Mouse (Mus musculus) testis, adult 2 months (tissue): Measurements from ENCODE around the gene Myo1h. TPM values are rescaled to one million over a fixed set of nuclear protein-coding genes. Genes with fewer than 3 reads are reported as not detected.

Experiments used
- H3K27ac ChIP-seq: fragments of 200-500 bp; 2 replicates; pipeline ENCODE4 v1.5.1; 2012; ENCODE audit warnings: low read depth, low read length; ENCODE audit not compliant: control insufficient read depth, insufficient read depth
- H3K27me3 ChIP-seq: fragments of 200-500 bp; 2 replicates; pipeline ENCODE4 v1.6.1; 2012; ENCODE audit warnings: mild to moderate bottlenecking, low read length, moderate library complexity; ENCODE audit not compliant: control insufficient read depth, insufficient read depth
- H3K36me3 ChIP-seq: fragments of 200-500 bp; 2 replicates; pipeline ENCODE4 v1.6.1; 2012; ENCODE audit warnings: mild to moderate bottlenecking, low read length; ENCODE audit not compliant: control insufficient read depth, insufficient read depth
- H3K4me1 ChIP-seq: fragments of 200-500 bp; 2 replicates; pipeline ENCODE4 v1.6.1; 2012; ENCODE audit warnings: low read length; ENCODE audit not compliant: control insufficient read depth, insufficient read depth
- H3K4me3 ChIP-seq: fragments of 200-500 bp; 2 replicates; pipeline ENCODE4 v1.5.1; 2012; ENCODE audit warnings: low read depth, mild to moderate bottlenecking, low read length, moderate library complexity, mixed read lengths; ENCODE audit not compliant: control insufficient read depth
- CTCF ChIP-seq: fragments of 200-500 bp; IDR thresholded peaks from 2 replicates; pipeline ENCODE4 v1.5.1; 2012; ENCODE audit warnings: low read depth, mild to moderate bottlenecking, inconsistent platforms, low read length, moderate library complexity; ENCODE audit not compliant: control insufficient read depth, insufficient read depth, insufficient replicate concordance
- POLR2A ChIP-seq: fragments of 200-500 bp; IDR thresholded peaks from 2 replicates; pipeline ENCODE4 v1.6.1; 2012; ENCODE audit warnings: low read depth, mild to moderate bottlenecking, inconsistent platforms, low read length, moderate library complexity; ENCODE audit not compliant: control insufficient read depth
- polyA plus RNA-seq: library from polyadenylated mRNA; depleted of rRNA; stranded (reverse); fragments of >200 nt; gene quantifications from 2 replicates; pipeline ENCODE4 v1.2.3, GENCODE M21; 2012

Gene Myo1h
- polyA plus RNA-seq, 1 experiment: 2.8 TPM

- H3K27ac ChIP-seq: no peak overlapping the region
- no peaks in the 10 kb centered on the region for H3K27me3 ChIP-seq
- H3K4me1 ChIP-seq: no peaks in the 10 kb centered on the region; the same call in none of the 2 replicates
- H3K36me3 ChIP-seq: no peaks in the 10 kb centered on the region; the same call in 1 of the 2 replicates
- no peak for TF ChIP-seq CTCF
- TF ChIP-seq POLR2A: no peak
- no peak overlapping the region for H3K4me3 ChIP-seq
Measured at GRCm38 (mm10) chr5:114368121-114368520, 79.2 kb downstream of the Myo1h start.

DNA sequence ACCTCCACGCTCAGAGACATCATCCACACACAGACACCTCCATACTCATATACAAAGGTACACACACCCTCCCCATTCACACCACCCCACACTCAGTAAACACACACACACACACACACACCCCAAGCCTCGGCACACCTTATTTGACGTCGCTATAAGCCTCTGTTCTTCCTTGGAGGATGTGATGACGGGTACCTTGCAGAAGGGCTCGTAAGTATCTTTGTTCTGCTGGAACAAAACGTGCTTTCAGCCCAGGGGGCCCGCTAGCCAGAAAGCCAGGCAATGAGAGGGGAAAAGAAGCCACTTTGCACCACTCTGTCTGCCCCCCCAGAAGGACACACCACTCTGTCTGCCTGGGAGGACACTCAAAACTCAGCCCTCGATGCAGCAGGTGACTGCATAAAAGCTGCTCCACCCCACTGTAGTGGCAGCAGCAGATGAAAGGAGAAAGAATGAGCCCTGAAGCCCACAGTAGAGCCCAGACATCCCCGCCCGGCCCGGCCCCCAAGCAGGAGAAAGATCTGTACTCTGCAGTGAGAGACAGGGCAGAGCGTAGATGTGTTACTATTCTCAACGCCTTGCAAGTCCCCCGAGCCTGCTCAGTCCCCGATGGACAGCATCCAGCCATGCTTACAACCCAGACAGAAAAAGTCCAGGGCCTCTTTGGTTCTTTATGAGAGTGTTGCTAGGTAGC is 80.0 kb downstream of the Myo1h start:
- no peak overlapping the region for H3K27ac ChIP-seq
- no peaks in the 10 kb centered on the region for H3K27me3 ChIP-seq
- no peak overlapping the region for H3K4me3 ChIP-seq
- no peaks in the 10 kb centered on the region; the same call in 1 of the 2 replicates for H3K36me3 ChIP-seq
- no peaks in the 10 kb centered on the region; the same call in none of the 2 replicates for H3K4me1 ChIP-seq
- TF ChIP-seq CTCF: no peak
- no peak for TF ChIP-seq POLR2A

DNA sequence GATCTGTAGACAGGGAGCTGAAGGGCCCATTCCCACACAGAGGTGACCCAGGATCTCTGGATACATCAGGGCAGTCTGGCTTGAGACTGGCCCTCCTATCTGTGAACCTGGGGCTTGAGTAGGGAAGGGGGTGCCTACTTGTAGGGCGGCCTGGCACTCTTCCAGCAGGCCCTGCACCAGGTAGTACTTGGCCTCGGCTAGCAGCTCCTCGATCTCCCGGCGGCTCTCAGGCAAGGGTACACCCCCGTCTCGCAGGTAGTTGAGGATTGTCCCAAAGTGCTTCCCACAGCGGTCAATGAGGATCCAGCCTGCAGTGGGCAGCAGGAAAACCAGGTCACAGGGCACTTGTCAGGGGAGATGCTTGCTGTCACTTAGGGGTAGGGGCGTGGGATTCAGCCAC is 81.0 kb downstream of the Myo1h start:
- Histone ChIP-seq H3K4me1 (no peaks in the 10 kb centered on the region; the same call in none of the 2 replicates), H3K4me3 (no peak overlapping the region), H3K27ac (peak overlapping the region; percentile 47; the same call in 1 of the 2 replicates), H3K27me3 (no peaks in the 10 kb centered on the region), H3K36me3 (no peaks in the 10 kb centered on the region; the same call in 1 of the 2 replicates)
- TF ChIP-seq POLR2A (no peak), CTCF (no peak)

GRCm38 (mm10) chr5:114370371-114370776 is 81.4 kb downstream of the Myo1h start:
- Histone ChIP-seq H3K4me3 (no peak overlapping the region), H3K27me3 (no peaks in the 10 kb centered on the region), H3K27ac (peak overlapping the region; percentile 54; the same call in 1 of the 2 replicates), H3K36me3 (no peaks in the 10 kb centered on the region; the same call in 1 of the 2 replicates), H3K4me1 (no peaks in the 10 kb centered on the region; the same call in none of the 2 replicates)
- no peak for TF ChIP-seq CTCF
- TF ChIP-seq POLR2A: no peak

- Histone ChIP-seq H3K36me3 (no peaks in the 10 kb centered on the region; the same call in 1 of the 2 replicates), H3K27me3 (no peaks in the 10 kb centered on the region), H3K27ac (no peak overlapping the region; the same call in 1 of the 2 replicates), H3K4me1 (no peaks in the 10 kb centered on the region; the same call in none of the 2 replicates), H3K4me3 (no peak overlapping the region)
- TF ChIP-seq POLR2A: no peak
- no peak for TF ChIP-seq CTCF
Measured at GRCm38 (mm10) chr5:114371331-114371730, 82.4 kb downstream of the Myo1h start.

DNA sequence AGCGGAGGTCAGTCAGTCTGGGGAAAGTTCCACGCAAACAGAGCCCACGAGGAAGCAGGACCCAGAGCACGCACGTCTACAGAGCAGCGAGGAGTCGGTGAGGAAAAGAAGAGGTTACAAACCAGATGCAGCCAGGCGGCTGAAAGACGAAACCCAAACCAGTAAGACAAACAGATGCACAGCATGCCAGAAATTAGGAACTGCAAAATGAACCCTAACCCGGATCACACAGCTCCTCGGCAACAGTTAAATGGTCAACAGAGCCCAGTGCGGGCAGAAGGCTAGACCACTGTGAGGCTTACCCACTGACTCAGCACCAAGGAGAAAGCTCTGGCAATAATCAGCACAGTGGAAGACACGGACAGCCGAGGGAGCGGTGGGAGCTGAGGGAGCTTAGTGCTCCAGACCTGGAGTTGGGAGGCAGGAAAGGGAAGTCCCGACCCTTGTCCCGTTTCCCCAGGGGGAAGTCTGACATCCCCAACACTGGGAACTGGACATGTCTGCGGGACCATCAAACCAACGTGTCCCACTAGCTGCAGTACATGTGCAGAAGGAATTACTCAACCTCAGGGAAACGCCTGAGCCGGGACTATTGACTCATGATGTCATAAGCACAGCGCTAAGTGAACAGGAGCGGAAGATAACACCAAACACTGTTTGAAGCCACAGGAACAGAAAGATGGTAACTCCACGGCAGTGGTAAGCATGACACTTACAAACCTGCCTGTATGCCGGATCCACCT is 82.9 kb downstream of the Myo1h start:
- no peak for TF ChIP-seq POLR2A
- TF ChIP-seq CTCF: no peak
- Histone ChIP-seq H3K36me3 (no peaks in the 10 kb centered on the region), H3K4me1 (no peaks in the 10 kb centered on the region; the same call in none of the 2 replicates), H3K4me3 (no peak overlapping the region), H3K27me3 (no peaks in the 10 kb centered on the region), H3K27ac (no peak overlapping the region; the same call in 1 of the 2 replicates)

DNA sequence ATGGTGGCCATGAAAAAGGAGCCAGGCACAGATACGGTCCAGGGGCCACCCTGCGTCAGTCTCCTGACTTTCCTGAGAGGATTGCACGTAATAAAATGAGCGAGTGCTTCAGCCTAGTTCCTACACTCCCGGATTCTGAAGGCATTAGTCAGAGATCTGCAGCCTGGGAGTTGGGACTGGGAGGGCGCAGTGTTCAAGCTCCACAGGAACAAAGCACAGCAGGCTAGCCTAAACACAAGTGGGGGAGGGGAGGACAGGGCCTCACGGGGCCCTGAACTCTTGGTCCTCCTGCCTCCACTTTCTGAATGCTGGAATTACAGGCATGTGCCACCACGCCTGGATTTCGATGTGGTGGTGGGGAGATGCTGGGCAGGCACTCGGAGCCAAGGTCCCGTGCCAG is 83.6 kb downstream of the Myo1h start:
- H3K27me3 ChIP-seq: no peaks in the 10 kb centered on the region
- no peaks in the 10 kb centered on the region for H3K36me3 ChIP-seq
- no peak for TF ChIP-seq CTCF
- TF ChIP-seq POLR2A: no peak
- no peak overlapping the region for H3K27ac ChIP-seq
- H3K4me1 ChIP-seq: peaks cover 2% of the 10 kb centered on the region
- H3K4me3 ChIP-seq: no peak overlapping the region
